Mouse (Mus musculus) kidney, adult 2 months (tissue): Measurements from ENCODE around the gene Gclc. TPM values are rescaled to one million over a fixed set of nuclear protein-coding genes. Genes with fewer than 3 reads are reported as not detected.

ENCODE experiments used
- DNase-seq: peaks from one replicate; pipeline ENCODE4 v3.0.0; 2021
- H3K27ac ChIP-seq: fragments of 200-500 bp; 2 replicates; pipeline ENCODE4 v1.5.1; 2012; ENCODE audit warnings: low read depth, low read length, control low read depth, inconsistent platforms; ENCODE audit not compliant: insufficient read depth
- H3K27me3 ChIP-seq: fragments of 200-500 bp; replicated peaks from 2 replicates; pipeline ENCODE4 v1.6.1; 2012; ENCODE audit warnings: mild to moderate bottlenecking, moderate library complexity, low read length, inconsistent platforms; ENCODE audit not compliant: control insufficient read depth, insufficient read depth
- H3K36me3 ChIP-seq: fragments of 200-500 bp; 2 replicates; pipeline ENCODE4 v1.6.1; 2012; ENCODE audit warnings: mild to moderate bottlenecking, moderate library complexity, low read length, inconsistent platforms; ENCODE audit not compliant: control insufficient read depth, insufficient read depth
- H3K4me1 ChIP-seq: fragments of 200-500 bp; 2 replicates; pipeline ENCODE4 v1.6.1; 2011; ENCODE audit warnings: low read length; ENCODE audit not compliant: control insufficient read depth, insufficient read depth
- H3K4me3 ChIP-seq: fragments of 200-500 bp; 2 replicates; pipeline ENCODE4 v1.5.1; 2011; ENCODE audit warnings: mild to moderate bottlenecking, low read depth, low read length, control low read depth; ENCODE audit not compliant: insufficient read depth
- CTCF ChIP-seq: fragments of 200-500 bp; conservative IDR thresholded peaks from 2 replicates; pipeline ENCODE4 v1.5.1; 2011; ENCODE audit warnings: low read depth, mild to moderate bottlenecking, control low read depth, low read length, moderate library complexity, mixed read lengths; ENCODE audit not compliant: insufficient read depth, insufficient read length
- POLR2A ChIP-seq: fragments of 200-500 bp; IDR thresholded peaks from one replicate; pipeline ENCODE4 v1.6.1; 2011; ENCODE audit warnings: low read depth, low read length, control low read depth
- WGBS: fragments of 180-500 bp; shearing (Covaris S2); methylation state at CpG from one replicate; pipeline ENCODE4 v1.1.7; 2018; 5-methylcytosine and 5-hydroxymethylcytosine counted together
- polyA plus RNA-seq: library from polyadenylated mRNA; depleted of rRNA; stranded (reverse); fragments of >200 nt; gene quantifications from 2 replicates; pipeline ENCODE4 v1.2.3, GENCODE M21; 2012

Gclc gene
- polyA plus RNA-seq, 1 experiment = 88.7 TPM

GRCm38 (mm10) chr9:77713301-77713700 lies 41.0 kb upstream of the Gclc start:
- H3K4me1 ChIP-seq = peaks cover 12% of the 10 kb centered on the region; the same call in 1 of the 2 replicates
- no peak for TF ChIP-seq POLR2A
- no peak for TF ChIP-seq CTCF
- H3K36me3 ChIP-seq = no peaks in the 10 kb centered on the region
- no peak for DNase-seq
- H3K4me3 ChIP-seq = no peak overlapping the region
- H3K27me3 ChIP-seq = no peaks in the 10 kb centered on the region
- H3K27ac ChIP-seq = no peak overlapping the region
- 75% methylated on average over 5 of the region's 5 CpGs for WGBS

GRCm38 (mm10) chr9:77715262-77715661 lies 39.1 kb upstream of the Gclc start:
- H3K36me3 ChIP-seq = no peaks in the 10 kb centered on the region
- H3K4me3 ChIP-seq = no peak overlapping the region
- no peak for TF ChIP-seq POLR2A
- TF ChIP-seq CTCF = no peak
- 59% methylated on average over 2 of the region's 2 CpGs for WGBS
- peaks cover 20% of the 10 kb centered on the region; the same call in 1 of the 2 replicates for H3K4me1 ChIP-seq
- no peak overlapping the region for H3K27ac ChIP-seq
- no peaks in the 10 kb centered on the region for H3K27me3 ChIP-seq
- peak; percentile 69 for DNase-seq

- Histone ChIP-seq H3K27ac (no peak overlapping the region; the same call in 1 of the 2 replicates), H3K27me3 (no peaks in the 10 kb centered on the region), H3K4me3 (no peak overlapping the region), H3K36me3 (no peaks in the 10 kb centered on the region), H3K4me1 (peaks cover 20% of the 10 kb centered on the region; the same call in 1 of the 2 replicates)
- 91% methylated on average over 1 of the region's 1 CpGs for WGBS
- DNase-seq = no peak
- TF ChIP-seq CTCF (no peak), POLR2A (no peak)
These were observed 38.3 kb upstream of the Gclc start for GRCm38 (mm10) chr9:77716009-77716408.

GRCm38 (mm10) chr9:77717831-77718435 lies 36.4 kb upstream of the Gclc start:
- no peaks in the 10 kb centered on the region for H3K27me3 ChIP-seq
- H3K4me1 ChIP-seq = peaks cover 28% of the 10 kb centered on the region
- no peak for TF ChIP-seq POLR2A
- TF ChIP-seq CTCF = no peak
- H3K36me3 ChIP-seq = no peaks in the 10 kb centered on the region
- DNase-seq = peak; percentile 92
- 36% methylated on average over 5 of the region's 5 CpGs for WGBS
- H3K4me3 ChIP-seq = no peak overlapping the region
- H3K27ac ChIP-seq = peak overlapping the region; percentile 92

GRCm38 (mm10) chr9:77718816-77719411 lies 35.4 kb upstream of the Gclc start:
- Histone ChIP-seq H3K4me3 (no peak overlapping the region), H3K36me3 (no peaks in the 10 kb centered on the region), H3K27me3 (no peaks in the 10 kb centered on the region), H3K27ac (peak overlapping the region; percentile 72), H3K4me1 (peaks cover 29% of the 10 kb centered on the region)
- WGBS = 43% methylated on average over 8 of the region's 8 CpGs
- DNase-seq = peak; percentile 63
- TF ChIP-seq CTCF (no peak), POLR2A (no peak)

- H3K4me3 ChIP-seq = no peak overlapping the region
- H3K4me1 ChIP-seq = peaks cover 32% of the 10 kb centered on the region
- no peak overlapping the region for H3K27ac ChIP-seq
- TF ChIP-seq POLR2A (no peak), CTCF (no peak)
- H3K27me3 ChIP-seq = no peaks in the 10 kb centered on the region
- WGBS = 98% methylated on average over 1 of the region's 1 CpGs
- DNase-seq = no peak
- H3K36me3 ChIP-seq = no peaks in the 10 kb centered on the region
These were observed 34.7 kb upstream of the Gclc start for GRCm38 (mm10) chr9:77719675-77720074.

- H3K36me3 ChIP-seq = no peaks in the 10 kb centered on the region
- H3K4me1 ChIP-seq = peaks cover 24% of the 10 kb centered on the region
- WGBS = 39% methylated on average over 1 of the region's 1 CpGs
- H3K27ac ChIP-seq = no peak overlapping the region
- H3K27me3 ChIP-seq = no peaks in the 10 kb centered on the region
- no peak for TF ChIP-seq CTCF
- no peak for TF ChIP-seq POLR2A
- DNase-seq = peak; percentile 58
- no peak overlapping the region for H3K4me3 ChIP-seq
These were observed 32.0 kb upstream of the Gclc start for GRCm38 (mm10) chr9:77722381-77722780.
